22 mouse cellular contexts compared by ENCODE assay signal in genomic region chr13:63910141-63910804, GRCm38 (mm10).
A peak's percentile ranks its signal among the peaks of the same experiment; 100 is the strongest.
DNase-seq lines count a peak whose midpoint lies in the region; ATAC-seq and TF ChIP-seq lines count a peak whose summit lies in the region.
"Had no signal": no experiment of that assay in that cellular context is flagged by ENCODE, and none has a peak within 500 bp of the region (broad histone marks: within the 10 kb centered on the region; RNA-seq: fewer than 3 reads in every experiment).

No protein-coding gene starts in this region.

- H3K27me3 ChIP-seq in lung, embryonic 16.5 days (ENCODE audit: control insufficient read depth, insufficient read depth, low read depth, low read length): no peaks in the 10 kb centered on the region
- no peaks in the 10 kb centered on the region for H3K27me3 ChIP-seq in intestine, postnatal 0 days (replicated peaks; ENCODE audit: control insufficient read depth, insufficient read depth, low read length)
- H3K27me3 ChIP-seq in stomach, embryonic 16.5 days (ENCODE audit: control insufficient read depth, insufficient read depth, low read length): no peaks in the 10 kb centered on the region
- peaks cover 6% of the 10 kb centered on the region; the same call in 1 of the 2 replicates for H3K27me3 ChIP-seq in midbrain, postnatal 0 days (ENCODE audit: insufficient read depth, low read length)
- H3K27me3 ChIP-seq: CH12.LX had no signal

- no peak overlapping the region for H3K4me2 ChIP-seq in lung, embryonic 16.5 days (ENCODE audit: low read depth, low read length)
- no peak overlapping the region for H3K4me2 ChIP-seq in intestine, postnatal 0 days (replicated peaks; ENCODE audit: low read depth)
- H3K4me2 ChIP-seq in stomach, embryonic 16.5 days (ENCODE audit: low read depth, low read length): no peak overlapping the region
- no peak overlapping the region for H3K4me2 ChIP-seq in midbrain, postnatal 0 days (ENCODE audit: low read depth, low read length, poor library complexity, severe bottlenecking)
- H3K4me2 ChIP-seq: forebrain, embryonic 12.5 days; hindbrain, embryonic 12.5 days; limb, embryonic 13.5 days had no signal

- H3K36me3 ChIP-seq in lung, embryonic 16.5 days (ENCODE audit: control insufficient read depth, insufficient read depth, low read length): no peaks in the 10 kb centered on the region
- H3K36me3 ChIP-seq in intestine, postnatal 0 days (ENCODE audit: control insufficient read depth, insufficient read depth): no peaks in the 10 kb centered on the region
- H3K36me3 ChIP-seq in stomach, embryonic 16.5 days (ENCODE audit: control insufficient read depth, insufficient read depth, low read length): no peaks in the 10 kb centered on the region
- no peaks in the 10 kb centered on the region for H3K36me3 ChIP-seq in midbrain, postnatal 0 days (ENCODE audit: insufficient read depth, low read length)
- H3K36me3 ChIP-seq: forebrain, embryonic 12.5 days; hindbrain, embryonic 12.5 days; limb, embryonic 13.5 days had no signal

- intact Hi-C loops in heart, postnatal 25 days (cut with DNase I): no loop called here

- peak; percentile 72 for DNase-seq in heart, adult 11 months
- no peak for DNase-seq in heart, postnatal 25 days (ENCODE audit: low spot score)
- no peak for DNase-seq in lung, postnatal 36 days
- no peak for DNase-seq in midbrain, postnatal 0 days (ENCODE audit: low spot score)
- no peak for DNase-seq in adrenal gland, postnatal 10 days
- DNase-seq: adrenal gland, postnatal 36 days; cerebellum, adult 11-12 months; cerebellum, postnatal 14 days; kidney, adult 9 months; kidney, postnatal 4 days; retina, postnatal 1 day; right cerebral cortex, postnatal 4 days; thymus, adult 18-20 months had no signal

- no peak overlapping the region for H3K4me3 ChIP-seq in lung, embryonic 16.5 days (ENCODE audit: low read length)
- H3K4me3 ChIP-seq in intestine, postnatal 0 days (ENCODE audit: low read depth, low read length): no peak overlapping the region
- no peak overlapping the region for H3K4me3 ChIP-seq in stomach, embryonic 16.5 days (replicated peaks; ENCODE audit: low read length)
- no peak overlapping the region for H3K4me3 ChIP-seq in midbrain, postnatal 0 days (ENCODE audit: low read depth, low read length)
- H3K4me3 ChIP-seq: forebrain, embryonic 12.5 days; hindbrain, embryonic 12.5 days; limb, embryonic 13.5 days had no signal

- peak; percentile 51 for ATAC-seq in lung, embryonic 16.5 days (ENCODE audit: low read depth)
- no peak for ATAC-seq in intestine, postnatal 0 days
- ATAC-seq in stomach, embryonic 16.5 days (ENCODE audit: insufficient read depth, low FRiP score): no peak
- no peak for ATAC-seq in midbrain, postnatal 0 days (ENCODE audit: low FRiP score)
- ATAC-seq: midbrain, embryonic 16.5 days had no signal

- 33% methylated on average over 5 of the region's 5 CpGs for WGBS in lung, embryonic 16.5 days
- WGBS in intestine, postnatal 0 days: 47% methylated on average over 5 of the region's 5 CpGs
- WGBS in stomach, embryonic 16.5 days: 42% methylated on average over 5 of the region's 5 CpGs
- WGBS in midbrain, postnatal 0 days: 84% methylated on average over 5 of the region's 5 CpGs

- no peak for TF ChIP-seq CTCF in intestine, postnatal 0 days (IDR thresholded peaks at IDR 0.05; ENCODE audit: low read depth)
- TF ChIP-seq CTCF in midbrain, postnatal 0 days (IDR thresholded peaks at IDR 0.05): no peak

- no peaks in the 10 kb centered on the region for H3K9me3 ChIP-seq in lung, embryonic 16.5 days (ENCODE audit: control insufficient read depth, low read length)
- H3K9me3 ChIP-seq in intestine, postnatal 0 days (ENCODE audit: control insufficient read depth): no peaks in the 10 kb centered on the region
- H3K9me3 ChIP-seq in stomach, embryonic 16.5 days (replicated peaks; ENCODE audit: control insufficient read depth, low read length): no peaks in the 10 kb centered on the region
- H3K9me3 ChIP-seq in midbrain, postnatal 0 days (ENCODE audit: low read length): no peaks in the 10 kb centered on the region
- H3K9me3 ChIP-seq: forebrain, embryonic 12.5 days; hindbrain, embryonic 12.5 days; limb, embryonic 13.5 days had no signal

- H3K27ac ChIP-seq in lung, embryonic 16.5 days (ENCODE audit: low read length): peak overlapping the region; percentile 75
- H3K27ac ChIP-seq in intestine, postnatal 0 days (ENCODE audit: low read depth, low read length): peak overlapping the region; percentile 4; the same call in 1 of the 2 replicates
- H3K27ac ChIP-seq in stomach, embryonic 16.5 days (ENCODE audit: low read length): peak overlapping the region; percentile 61; the same call in 1 of the 2 replicates
- H3K27ac ChIP-seq in midbrain, postnatal 0 days (ENCODE audit: low read depth, low read length): no peak overlapping the region
- H3K27ac ChIP-seq: forebrain, embryonic 12.5 days; hindbrain, embryonic 12.5 days; limb, embryonic 13.5 days; liver, embryonic 14.5 days had no signal

- peaks cover 31% of the 10 kb centered on the region for H3K4me1 ChIP-seq in lung, embryonic 16.5 days (replicated peaks; ENCODE audit: control insufficient read depth, insufficient read depth, low read length)
- H3K4me1 ChIP-seq in intestine, postnatal 0 days (replicated peaks; ENCODE audit: control insufficient read depth, insufficient read depth, low read length): no peaks in the 10 kb centered on the region
- peaks cover 5% of the 10 kb centered on the region for H3K4me1 ChIP-seq in stomach, embryonic 16.5 days (ENCODE audit: control insufficient read depth, insufficient read depth, low read length)
- no peaks in the 10 kb centered on the region for H3K4me1 ChIP-seq in midbrain, postnatal 0 days (ENCODE audit: insufficient read depth, low read length)
- H3K4me1 ChIP-seq: forebrain, embryonic 12.5 days had no signal

- H3K9ac ChIP-seq in lung, embryonic 16.5 days (ENCODE audit: low read length): no peak overlapping the region
- H3K9ac ChIP-seq in intestine, postnatal 0 days (ENCODE audit: low read depth, low read length): no peak overlapping the region
- H3K9ac ChIP-seq in stomach, embryonic 16.5 days (ENCODE audit: low read length): no peak overlapping the region
- no peak overlapping the region for H3K9ac ChIP-seq in midbrain, postnatal 0 days (replicated peaks; ENCODE audit: low read length, poor library complexity, severe bottlenecking)
- H3K9ac ChIP-seq: forebrain, embryonic 12.5 days; hindbrain, embryonic 12.5 days; limb, embryonic 13.5 days; liver, embryonic 14.5 days had no signal
